Mouse (Mus musculus) mouse embryonic stem cell (cell line): ENCODE data around the gene Cacna1g.

Experiments used
- in situ Hi-C, 2 experiments: fragments of 300-500 bp; cut with MboI; formaldehyde crosslinking; loops; 1 replicate in 1 of 2; 3 replicates in 1 of 2; pipeline ENCODE4 v1.14.3; 2019 to 2020; ENCODE audit warnings: low sequenced_read_pairs in 2 of 2, low pct_unique_long_range_greater_than_20kb in 1 of 2, mixed read lengths in 1 of 2; ENCODE audit not compliant: unreplicated experiment in 1 of 2

Cacna1g gene

GRCm38 (mm10) chr11:94390825-94391224 lies 83.2 kb downstream of the Cacna1g start:
- in situ Hi-C loops = no loop called here

- in situ Hi-C loops = no loop called here
Observed at GRCm38 (mm10) chr11:94389724-94390396, 84.1 kb downstream of the Cacna1g start.

- in situ Hi-C loops = no loop called here
Observed at GRCm38 (mm10) chr11:94389021-94389420, 85.0 kb downstream of the Cacna1g start.

GRCm38 (mm10) chr11:94387756-94388155 lies 86.2 kb downstream of the Cacna1g start:
- in situ Hi-C loops = no loop called here

GRCm38 (mm10) chr11:94385977-94386771 lies 87.8 kb downstream of the Cacna1g start:
- in situ Hi-C loops = no loop called here

GRCm38 (mm10) chr11:94379736-94380135 lies 94.3 kb downstream of the Cacna1g start:
- in situ Hi-C loops = no loop called here

- in situ Hi-C loops = no loop called here
Observed at GRCm38 (mm10) chr11:94379061-94379460, 94.9 kb downstream of the Cacna1g start.

- in situ Hi-C loops = no loop called here
Observed at GRCm38 (mm10) chr11:94374276-94374948, 99.6 kb downstream of the Cacna1g start.

GRCm38 (mm10) chr11:94370809-94371208 lies 103.2 kb downstream of the Cacna1g start:
- in situ Hi-C loops = no loop called here

GRCm38 (mm10) chr11:94369981-94370380 lies 104.0 kb downstream of the Cacna1g start:
- in situ Hi-C loops = no loop called here

- in situ Hi-C loops = no loop called here
Observed at GRCm38 (mm10) chr11:94365340-94365739, 108.7 kb downstream of the Cacna1g start.

- in situ Hi-C loops = no loop called here
Observed at GRCm38 (mm10) chr11:94363690-94364089, 110.3 kb downstream of the Cacna1g start.

- in situ Hi-C loops = no loop called here
Observed at GRCm38 (mm10) chr11:94362101-94362500, 111.9 kb downstream of the Cacna1g start.

- in situ Hi-C loops = no loop called here
Observed at GRCm38 (mm10) chr11:94361166-94361870, 112.7 kb downstream of the Cacna1g start.

- in situ Hi-C loops = loop anchor here in 1 of 2 experiments (5.0 kb wide), 1 partner anchor 123 kb away; no protein-coding TSS in a partner anchor
Observed at GRCm38 (mm10) chr11:94359168-94359567, 114.8 kb downstream of the Cacna1g start.
